Mouse (Mus musculus): ENCODE measurements around the gene Sgms2.

Gene Sgms2

GRCm38 (mm10) chr3:131485388-131485787, 5.8 kb downstream of the Sgms2 start:
- peak; percentile 42 for DNase-seq (ENCODE audit: low read depth, low spot score)

DNA sequence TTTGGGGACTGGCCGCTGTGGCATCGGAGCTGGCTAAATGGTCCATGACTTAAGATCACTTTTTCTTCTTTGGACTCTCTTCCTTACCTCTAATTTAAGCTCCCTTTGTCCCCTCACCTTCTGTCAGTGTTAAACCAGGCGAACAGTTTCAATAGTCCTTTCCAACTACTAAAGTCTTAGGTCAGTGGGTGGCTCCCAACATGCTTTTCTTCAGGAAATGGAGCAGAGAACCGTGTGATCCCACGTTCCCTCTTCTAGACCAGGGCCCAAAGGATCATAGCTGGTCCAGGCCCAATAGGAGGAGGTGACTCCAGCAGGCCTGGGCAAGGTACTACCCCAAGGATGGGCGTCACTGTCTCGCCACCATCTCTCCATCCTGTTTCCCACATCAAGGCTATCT, 7.6 kb downstream of the Sgms2 start:
- no peak for DNase-seq (ENCODE audit: low read depth, low spot score)

- DNase-seq (ENCODE audit: low read depth, low spot score): no peak
Observed at GRCm38 (mm10) chr3:131481976-131482712, 9.1 kb downstream of the Sgms2 start.

- no peak for DNase-seq (ENCODE audit: low read depth, low spot score)
Observed at GRCm38 (mm10) chr3:131480659-131481058, 10.6 kb downstream of the Sgms2 start.

DNA sequence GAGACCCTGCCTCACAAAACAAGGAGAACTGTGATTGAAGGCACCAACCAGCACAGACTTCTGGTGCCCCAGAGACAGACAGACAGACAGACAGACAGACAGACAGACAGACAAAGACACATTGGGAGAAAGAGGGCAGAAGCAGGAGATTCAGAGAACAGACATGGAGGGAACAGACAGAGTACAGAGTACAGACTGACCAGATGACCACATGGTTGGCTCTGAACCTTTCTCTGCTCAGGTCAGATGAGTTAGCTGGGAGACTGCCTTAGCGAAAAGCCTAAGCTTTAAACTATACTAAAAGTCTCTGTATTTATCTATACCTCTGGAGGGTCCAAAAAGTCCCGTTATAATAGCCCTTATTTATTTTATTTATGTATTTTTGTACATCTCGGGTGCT, 11.8 kb downstream of the Sgms2 start:
- no peak for DNase-seq (ENCODE audit: low read depth, low spot score)

DNA sequence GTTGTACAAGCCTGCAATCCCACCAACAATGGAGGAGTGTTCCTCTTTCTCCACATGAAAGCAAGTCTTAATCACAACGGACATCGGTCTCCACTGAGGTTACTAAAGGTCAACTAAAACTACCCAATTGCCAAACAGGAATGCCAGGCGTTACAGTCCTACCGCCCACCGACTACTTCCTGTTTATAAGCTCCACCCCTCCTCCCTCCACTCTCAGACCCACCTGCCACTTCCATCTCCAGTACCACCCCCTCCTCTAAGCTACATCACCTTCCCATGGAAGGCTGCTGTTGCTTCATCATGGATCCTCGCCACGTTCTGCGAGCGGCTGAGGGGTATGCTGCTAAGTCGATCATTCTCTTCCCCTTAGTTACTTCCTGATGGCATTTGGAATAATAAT, 15.2 kb downstream of the Sgms2 start:
- DNase-seq (ENCODE audit: low read depth, low spot score): no peak

GRCm38 (mm10) chr3:131474526-131474925, 16.7 kb downstream of the Sgms2 start:
- no peak for DNase-seq (ENCODE audit: low read depth, low spot score)

DNA sequence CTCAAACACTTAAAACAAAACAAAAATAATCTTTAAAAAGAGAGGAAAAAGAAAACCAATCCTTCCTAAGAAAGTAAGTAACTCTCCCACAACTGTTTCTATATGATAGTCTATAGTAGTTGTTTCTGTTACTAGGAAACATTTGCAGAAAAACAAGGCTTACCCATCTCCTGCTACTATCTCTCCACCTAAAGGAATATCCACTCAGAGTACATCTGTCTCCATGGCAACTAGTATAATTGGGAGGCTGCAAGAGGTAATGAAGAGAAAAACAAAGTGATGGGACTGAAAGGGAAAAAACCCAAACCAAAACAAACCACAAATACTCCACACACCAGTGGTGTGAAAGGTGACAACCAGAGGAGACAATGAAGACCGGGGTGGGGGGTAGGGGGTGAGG, 17.7 kb downstream of the Sgms2 start:
- no peak for DNase-seq (ENCODE audit: low read depth, low spot score)

DNA sequence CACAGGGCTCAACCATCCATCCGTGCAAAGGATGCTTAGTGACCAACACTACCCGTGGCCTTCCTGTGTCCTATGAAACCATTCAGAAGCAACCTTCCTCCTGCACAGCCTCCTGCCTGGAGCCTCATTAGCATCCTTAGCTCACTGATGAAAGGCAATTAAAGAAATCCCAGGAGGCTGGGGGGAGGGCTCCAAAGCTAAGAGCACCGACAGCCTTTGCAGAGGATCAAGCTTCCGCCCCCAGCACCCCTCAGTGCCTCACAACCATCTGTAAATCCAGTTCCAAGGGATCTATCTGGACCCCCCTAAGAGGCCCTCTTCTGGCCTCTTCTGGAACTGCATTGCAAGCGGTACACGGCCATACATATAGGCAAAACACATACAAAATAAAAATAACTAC, 19.4 kb downstream of the Sgms2 start:
- DNase-seq (ENCODE audit: low read depth, low spot score): no peak

- no peak for DNase-seq (ENCODE audit: low read depth, low spot score)
Observed at GRCm38 (mm10) chr3:131471435-131471834, 19.8 kb downstream of the Sgms2 start.

- DNase-seq (ENCODE audit: low read depth, low spot score): no peak
Observed at GRCm38 (mm10) chr3:131470837-131471236, 20.4 kb downstream of the Sgms2 start.

DNA sequence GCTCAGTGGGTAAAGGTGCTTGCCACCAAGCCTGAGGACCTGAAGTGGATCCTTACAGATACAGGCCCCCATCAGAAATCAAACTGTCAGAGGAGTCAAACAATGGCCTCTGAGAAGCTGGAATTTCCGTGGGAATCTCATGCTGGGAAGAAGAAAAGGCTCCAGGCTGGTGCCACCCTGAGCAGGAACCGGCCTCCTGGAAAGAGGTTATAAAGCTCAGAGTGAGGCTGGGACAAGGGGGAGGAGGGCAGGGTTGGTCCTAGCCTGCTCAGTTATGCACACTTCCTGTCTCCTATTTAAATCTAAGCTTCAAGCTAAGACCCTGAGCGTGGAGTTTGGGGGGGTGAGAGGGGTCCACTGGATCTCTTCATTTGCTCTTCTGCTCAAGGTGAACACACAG, 21.6 kb downstream of the Sgms2 start:
- DNase-seq (ENCODE audit: low read depth, low spot score): no peak

DNA sequence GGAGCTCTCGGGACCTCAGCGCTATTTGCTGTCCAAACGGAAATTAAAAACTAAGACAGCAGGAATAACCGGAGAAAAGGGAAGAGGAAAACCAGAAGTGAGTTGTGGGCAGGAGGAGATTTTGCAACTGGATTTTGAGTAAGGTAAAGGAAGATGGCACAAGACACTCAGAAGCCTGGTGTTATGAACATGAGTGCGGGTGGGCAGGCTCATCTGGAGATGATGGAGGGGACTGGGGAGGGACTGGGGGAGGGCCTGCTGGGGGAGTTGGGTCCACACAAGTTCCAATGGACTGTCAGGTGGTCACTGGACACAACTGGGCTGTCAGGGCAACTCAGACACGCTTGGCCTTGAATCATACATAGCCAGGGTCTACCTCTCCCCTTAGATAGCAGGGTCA, 24.8 kb downstream of the Sgms2 start:
- DNase-seq (ENCODE audit: low read depth, low spot score): no peak

DNA sequence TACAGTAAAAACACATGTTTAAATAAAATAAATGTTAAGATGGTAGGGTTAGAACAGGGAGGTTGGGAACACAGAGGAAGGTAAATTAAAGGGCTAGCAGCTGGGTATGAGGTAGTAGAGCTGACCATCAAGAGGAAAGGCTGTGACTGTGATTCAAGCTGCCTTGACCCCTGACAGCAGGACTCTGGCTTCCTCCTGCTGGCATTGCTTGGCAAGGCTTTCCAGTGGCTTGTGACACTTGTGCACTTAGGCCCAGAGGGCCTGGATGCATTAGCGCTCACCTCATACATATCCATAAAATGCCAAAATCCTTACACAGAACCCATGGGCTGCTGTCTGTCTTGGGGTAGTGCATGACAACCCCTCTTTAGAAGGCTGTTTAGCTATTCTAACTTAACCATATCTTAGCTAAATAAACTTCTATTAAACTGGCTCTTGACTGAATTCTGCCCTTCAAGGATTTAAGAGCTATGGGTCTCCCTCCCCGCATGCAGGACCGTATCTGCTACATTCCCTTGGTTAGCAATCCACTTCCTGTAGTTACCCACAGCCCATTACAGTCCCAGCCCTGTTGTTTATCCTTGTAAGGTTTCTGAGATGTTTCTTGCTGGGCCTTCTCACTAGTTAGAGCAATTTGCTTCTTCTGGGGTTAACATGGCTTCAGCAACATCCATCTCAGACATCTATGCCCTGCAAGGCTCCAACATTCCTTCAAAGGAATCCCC, 25.5 kb downstream of the Sgms2 start:
- no peak for DNase-seq (ENCODE audit: low read depth, low spot score)

- peak; percentile 72 for DNase-seq (ENCODE audit: low read depth, low spot score)
Observed at GRCm38 (mm10) chr3:131372996-131373395, 118.2 kb downstream of the Sgms2 start.

DNA sequence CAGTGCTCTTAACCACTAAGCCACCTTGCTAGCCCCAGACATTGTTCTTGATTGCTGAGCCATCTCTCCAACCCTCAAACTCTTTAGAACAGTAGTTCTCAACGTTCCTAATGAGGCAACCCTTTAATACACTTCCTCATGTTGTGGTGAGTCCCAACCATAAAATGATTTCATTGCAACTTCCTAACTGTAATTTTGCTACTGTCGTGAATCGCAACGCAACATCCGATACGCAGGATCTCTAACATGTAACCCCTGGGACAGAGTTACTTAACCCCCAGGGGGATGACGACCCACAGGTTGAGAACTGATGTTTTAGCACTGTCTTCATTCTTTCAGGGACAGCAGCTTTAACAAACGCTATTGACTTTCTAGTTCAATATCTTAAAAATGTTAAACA, 122.5 kb downstream of the Sgms2 start:
- DNase-seq (ENCODE audit: low read depth, low spot score): no peak

DNA sequence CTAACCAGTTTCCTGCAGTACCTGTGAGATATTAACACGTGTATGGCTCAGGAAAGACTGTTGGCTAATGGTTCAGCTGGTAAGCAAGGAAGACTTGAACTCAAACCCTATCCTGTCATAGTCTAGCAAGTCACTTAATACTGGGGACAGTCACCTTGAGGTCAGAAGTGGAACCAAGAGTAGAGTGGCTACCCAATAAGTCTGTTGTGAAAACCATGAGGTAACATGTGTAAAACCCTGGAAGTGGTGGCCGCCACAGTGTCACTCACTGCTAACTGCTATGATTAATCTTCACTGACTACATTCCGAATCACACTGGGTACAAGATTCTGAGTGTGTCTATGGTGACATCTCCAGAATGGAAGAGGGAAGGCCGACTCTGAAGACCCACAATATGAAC, 123.8 kb downstream of the Sgms2 start:
- DNase-seq (ENCODE audit: low read depth, low spot score): no peak

DNA sequence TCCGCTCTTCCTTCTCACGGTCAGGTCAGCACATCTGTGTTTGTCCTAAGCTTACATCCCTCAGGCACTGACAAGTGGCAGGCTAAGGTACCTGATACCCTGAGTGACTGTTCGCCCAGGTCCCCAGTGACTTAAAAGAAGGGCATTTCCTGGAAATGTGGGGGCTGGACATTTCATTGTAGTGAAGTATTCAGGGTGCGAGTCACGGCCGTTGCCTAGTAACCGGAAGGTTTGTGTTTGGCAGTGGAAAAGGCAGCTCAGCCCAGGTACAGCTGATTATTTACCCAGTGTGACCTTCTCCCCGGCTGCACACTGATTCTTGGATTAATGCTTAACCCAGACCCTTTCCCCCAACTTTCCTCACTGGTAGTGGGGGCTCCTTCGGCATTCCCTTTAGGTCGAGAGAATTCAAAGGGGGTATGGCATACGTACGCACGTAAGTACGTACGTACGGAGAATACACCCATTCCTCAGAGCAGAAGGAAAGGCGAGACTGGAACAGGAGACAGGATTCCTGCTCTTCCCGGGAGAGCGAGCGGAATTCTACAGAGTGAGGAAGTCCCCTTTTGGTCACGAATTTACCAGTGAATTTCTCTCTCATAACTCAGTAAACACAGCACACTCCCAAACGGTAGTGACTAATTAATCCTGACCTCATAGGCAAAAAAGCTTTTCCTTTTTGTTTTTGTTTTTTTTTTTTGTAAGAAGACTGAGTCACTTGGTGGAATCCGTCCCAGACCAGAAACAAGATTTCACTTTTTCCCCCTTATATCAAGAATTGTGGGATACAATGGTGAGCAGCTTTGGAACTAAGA, 126.4 kb downstream of the Sgms2 start:
- DNase-seq (ENCODE audit: low read depth, low spot score): peak; percentile 86

- no peak for DNase-seq (ENCODE audit: low read depth, low spot score)
Observed at GRCm38 (mm10) chr3:131364194-131364593, 127.0 kb downstream of the Sgms2 start.

- no peak for DNase-seq (ENCODE audit: low read depth, low spot score)
Observed at GRCm38 (mm10) chr3:131363602-131364001, 127.6 kb downstream of the Sgms2 start.

DNA sequence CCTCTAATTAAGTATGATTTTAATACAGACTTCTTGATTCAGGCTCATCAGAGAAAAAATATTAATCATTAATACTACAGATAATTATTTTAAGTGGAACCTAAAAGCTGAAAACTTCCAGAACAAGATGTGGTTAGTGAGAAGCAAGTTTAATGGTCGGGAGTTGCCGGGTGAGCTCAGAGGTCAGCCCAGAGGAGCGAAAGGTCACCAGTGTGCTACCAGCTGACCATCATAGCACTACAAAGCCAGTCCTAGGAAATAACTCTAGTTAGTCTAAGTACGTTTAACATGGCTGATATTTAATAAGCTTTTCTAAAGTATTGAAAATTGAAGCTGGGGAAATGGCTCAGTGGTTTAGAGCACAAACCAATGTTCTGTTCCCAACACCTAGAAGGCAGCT, 129.3 kb downstream of the Sgms2 start:
- DNase-seq (ENCODE audit: low read depth, low spot score): no peak

DNA sequence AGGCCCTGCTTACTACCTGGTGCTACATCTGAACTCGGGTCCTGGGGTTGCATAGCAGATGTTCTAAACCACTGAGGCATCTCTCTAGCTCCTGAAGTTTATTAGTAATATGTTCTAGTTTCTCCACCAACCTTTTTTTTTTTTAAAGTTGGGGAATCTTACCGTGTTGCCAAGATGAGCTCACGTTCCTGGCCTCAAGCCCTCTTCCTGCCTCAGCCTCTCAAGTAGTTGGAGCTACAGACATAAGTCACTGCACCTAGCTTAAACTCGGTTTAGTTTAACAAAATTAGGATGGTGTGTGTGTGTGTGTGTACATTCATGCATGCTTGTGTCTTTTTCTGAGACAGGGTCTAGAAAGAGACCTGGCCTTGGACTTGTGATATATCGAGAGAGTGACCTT, 132.2 kb downstream of the Sgms2 start:
- peak; percentile 67 for DNase-seq (ENCODE audit: low read depth, low spot score)

Measured in 3T3-L1 (cell line).